Mouse (Mus musculus) liver, adult 2 months (tissue): ENCODE measurements around the gene Dtymk. TPM values are rescaled to one million over a fixed set of nuclear protein-coding genes. Genes with fewer than 3 reads are reported as not detected.
A peak's percentile ranks its signal among the peaks of the same experiment; 100 is the strongest.

Experiments
- DNase-seq: peaks from one replicate; pipeline ENCODE4 v3.0.0-alpha.2; 2011; ENCODE audit warnings: low read depth, low spot score; ENCODE audit errors: extremely low read depth
- H3K27ac ChIP-seq: fragments of 200-500 bp; replicated peaks from 2 replicates; pipeline ENCODE4 v1.5.1; 2012; ENCODE audit warnings: low read depth, mild to moderate bottlenecking, control low read depth, inconsistent platforms, low read length; ENCODE audit not compliant: insufficient read depth
- H3K27me3 ChIP-seq: fragments of 200-500 bp; 2 replicates; pipeline ENCODE4 v1.6.1; 2012; ENCODE audit warnings: mild to moderate bottlenecking, moderate library complexity, low read length, inconsistent platforms; ENCODE audit not compliant: control insufficient read depth, insufficient read depth
- H3K36me3 ChIP-seq: fragments of 200-500 bp; 2 replicates; pipeline ENCODE4 v1.6.1; 2012; ENCODE audit warnings: low read length, inconsistent platforms; ENCODE audit not compliant: control insufficient read depth, insufficient read depth
- H3K4me1 ChIP-seq: fragments of 200-500 bp; 2 replicates; pipeline ENCODE4 v1.6.1; 2011; ENCODE audit warnings: low read length; ENCODE audit not compliant: control insufficient read depth, insufficient read depth
- H3K4me3 ChIP-seq: fragments of 200-500 bp; 2 replicates; pipeline ENCODE4 v1.5.1; 2011; ENCODE audit warnings: low read depth, mild to moderate bottlenecking, control low read depth, low read length, moderate library complexity; ENCODE audit not compliant: insufficient read depth
- H3K79me2 ChIP-seq: fragments of 200-500 bp; 2 replicates; pipeline ENCODE4 v1.6.1; 2012; ENCODE audit warnings: inconsistent platforms, mild to moderate bottlenecking, low read length, moderate library complexity; ENCODE audit not compliant: control insufficient read depth, insufficient read depth
- H3K9ac ChIP-seq: fragments of 200-500 bp; 2 replicates; pipeline ENCODE4 v1.6.1; 2012; ENCODE audit warnings: low read depth, mild to moderate bottlenecking, control low read depth, inconsistent platforms, low read length
- CTCF ChIP-seq: fragments of 200-500 bp; IDR thresholded peaks from 2 replicates; pipeline ENCODE4 v1.5.1; 2011; ENCODE audit warnings: low read depth, low read length, control low read depth
- POLR2A ChIP-seq: fragments of 200-500 bp; IDR thresholded peaks from 2 replicates; pipeline ENCODE4 v1.6.1; 2011; ENCODE audit warnings: low read length, control low read depth; ENCODE audit not compliant: insufficient read depth; ENCODE audit errors: extremely low read depth
- WGBS: fragments of 180-500 bp; shearing (Covaris S2); methylation state at CpG from one replicate; pipeline ENCODE4 v1.1.7; 2018; 5-methylcytosine and 5-hydroxymethylcytosine counted together
- polyA plus RNA-seq: library from polyadenylated mRNA; depleted of rRNA; stranded (reverse); fragments of >200 nt; gene quantifications from 2 replicates; pipeline ENCODE4 v1.2.3, GENCODE M21; 2012
- total RNA-seq: library from RNA; depleted of rRNA; stranded (reverse); fragments of >200 nt; gene quantifications from 2 replicates; pipeline ENCODE4 v1.2.3, GENCODE M21; 2014

Dtymk gene
- total and polyA plus RNA-seq, 2 experiments: 27.7 to 28.4 TPM

DNA sequence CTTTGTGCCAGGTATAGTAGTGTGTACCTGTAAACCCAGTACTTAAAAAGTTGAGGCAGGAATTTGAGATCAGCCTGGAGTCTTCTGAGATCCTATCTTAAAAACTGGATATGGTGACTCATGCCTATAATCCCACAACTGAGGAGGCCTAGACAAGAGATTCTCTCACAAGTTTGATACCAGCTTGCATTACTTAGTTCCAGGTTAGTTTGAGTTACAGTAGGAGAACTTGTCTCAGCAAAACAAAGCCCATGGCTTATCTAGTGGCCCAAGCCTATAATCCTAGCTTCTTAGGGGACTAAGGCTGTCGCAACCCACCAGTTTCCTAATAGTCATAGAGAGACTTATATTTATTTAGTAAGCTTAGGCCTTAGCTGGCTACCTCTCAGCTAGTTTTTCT, 41.7 kb downstream of the Dtymk start:
- Histone ChIP-seq H3K4me1 (peaks cover 9% of the 10 kb centered on the region), H3K4me3 (no peak overlapping the region), H3K27me3 (no peaks in the 10 kb centered on the region), H3K9ac (no peak overlapping the region), H3K27ac (no peak overlapping the region), H3K36me3 (no peaks in the 10 kb centered on the region), H3K79me2 (peaks cover 49% of the 10 kb centered on the region; the same call in 1 of the 2 replicates)
- no peak for DNase-seq
- TF ChIP-seq POLR2A (no peak), CTCF (no peak)
- 96% methylated on average over 1 of the region's 1 CpGs for WGBS

DNA sequence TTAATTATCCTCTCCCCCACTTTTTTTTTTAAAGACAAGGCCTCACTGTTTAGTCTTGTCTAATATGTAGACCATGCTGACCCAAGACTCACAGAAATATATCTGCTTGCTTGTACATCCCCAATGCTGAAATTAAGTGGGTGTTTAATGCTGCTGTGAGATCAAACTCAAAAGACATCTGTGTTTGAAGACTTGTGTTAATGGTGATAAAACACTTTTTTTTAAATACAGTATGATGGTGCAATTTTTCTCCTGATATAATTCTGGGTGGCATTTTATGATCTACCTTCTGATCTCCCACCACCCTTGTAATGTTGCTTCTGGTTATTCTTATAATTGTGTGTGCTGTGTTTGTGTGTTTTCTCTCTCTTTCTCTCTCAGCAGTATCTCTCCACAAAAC, 45.6 kb downstream of the Dtymk start:
- no peak for TF ChIP-seq POLR2A
- no peak for TF ChIP-seq CTCF
- H3K36me3 ChIP-seq: no peaks in the 10 kb centered on the region
- H3K4me1 ChIP-seq: peaks cover 12% of the 10 kb centered on the region
- H3K4me3 ChIP-seq: no peak overlapping the region
- H3K27ac ChIP-seq: no peak overlapping the region
- H3K9ac ChIP-seq: no peak overlapping the region
- no peak for DNase-seq
- H3K27me3 ChIP-seq: no peaks in the 10 kb centered on the region
- peaks cover 37% of the 10 kb centered on the region for H3K79me2 ChIP-seq

DNA sequence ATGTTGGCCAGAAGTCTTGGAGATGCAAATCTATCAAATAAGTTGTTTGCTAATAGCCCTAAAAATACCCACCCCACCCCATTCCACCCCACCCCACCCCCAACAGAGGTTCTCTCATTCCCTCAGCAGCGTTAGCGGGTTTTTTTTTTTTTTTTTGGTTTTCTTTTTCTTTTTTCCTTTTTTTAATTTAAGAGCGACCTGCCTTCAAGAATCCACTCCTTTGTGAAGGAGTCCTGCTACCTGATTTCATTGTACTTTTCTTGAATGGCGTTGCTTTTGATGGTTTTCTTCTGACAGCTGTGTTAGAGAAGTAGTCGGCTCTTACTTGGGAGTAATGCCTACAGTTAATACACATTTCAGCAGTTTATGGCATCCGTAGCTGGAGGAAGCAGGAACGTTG, 46.1 kb downstream of the Dtymk start:
- Histone ChIP-seq H3K27ac (no peak overlapping the region), H3K27me3 (no peaks in the 10 kb centered on the region), H3K36me3 (no peaks in the 10 kb centered on the region), H3K4me3 (peak overlapping the region; percentile 90; the same call in 1 of the 2 replicates), H3K4me1 (peaks cover 12% of the 10 kb centered on the region), H3K9ac (no peak overlapping the region), H3K79me2 (peaks cover 34% of the 10 kb centered on the region)
- 33% methylated on average over 7 of the region's 7 CpGs for WGBS
- no peak for TF ChIP-seq CTCF
- no peak for TF ChIP-seq POLR2A
- no peak for DNase-seq

- H3K27ac ChIP-seq: peak overlapping the region; percentile 65
- TF ChIP-seq CTCF (no peak), POLR2A (no peak)
- WGBS: 0% methylated on average over 13 of the region's 13 CpGs
- peak; percentile 35 for DNase-seq
- H3K36me3 ChIP-seq: no peaks in the 10 kb centered on the region
- H3K27me3 ChIP-seq: no peaks in the 10 kb centered on the region
- peaks cover 12% of the 10 kb centered on the region for H3K4me1 ChIP-seq
- H3K79me2 ChIP-seq: peaks cover 37% of the 10 kb centered on the region
- H3K4me3 ChIP-seq: peak overlapping the region; percentile 90
- peak overlapping the region; percentile 90 for H3K9ac ChIP-seq
Measured at GRCm38 (mm10) chr1:93755291-93755610, 46.5 kb downstream of the Dtymk start.

DNA sequence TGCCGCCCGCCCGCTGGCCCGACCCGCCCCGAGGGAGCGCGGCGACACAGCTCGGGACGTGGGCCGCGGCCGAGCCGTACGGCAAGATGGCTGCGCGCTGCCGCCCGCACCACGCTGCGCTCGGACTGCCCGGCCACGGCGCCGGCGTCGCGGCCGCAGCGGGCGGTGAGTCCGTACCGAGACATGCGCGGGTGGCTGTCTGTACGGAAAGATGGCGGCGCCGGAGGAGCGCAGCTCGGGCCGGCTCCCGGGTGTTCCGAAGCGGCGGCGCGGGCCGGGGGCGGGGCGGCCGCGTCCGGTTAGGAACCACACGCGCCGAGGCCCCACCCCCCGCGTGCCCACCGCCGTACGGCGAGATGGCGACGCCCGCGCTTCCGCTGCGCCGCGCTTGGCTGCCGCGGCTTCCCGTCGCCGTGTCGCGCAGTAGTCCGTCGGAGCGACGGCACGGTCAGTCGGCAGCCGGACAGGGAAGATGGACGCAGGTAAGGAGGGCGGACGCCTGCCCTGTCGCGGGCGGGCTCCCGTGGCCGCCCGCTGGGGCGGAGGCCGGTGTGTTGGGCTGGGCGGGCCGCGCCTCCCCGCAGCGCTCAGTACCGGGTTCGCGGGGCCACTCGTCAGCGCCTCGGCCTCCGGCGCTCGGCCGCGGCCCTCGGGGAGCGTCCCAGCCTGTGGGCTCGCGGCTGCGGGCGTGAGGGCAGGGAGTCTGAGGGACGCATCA, 47.0 kb downstream of the Dtymk start, which contains the start of gene Thap4:
Gene Thap4, minus strand, starts transcription at position 292 of the 718 bp plus-strand sequence.
- H3K79me2 ChIP-seq: peaks cover 35% of the 10 kb centered on the region
- no peaks in the 10 kb centered on the region for H3K36me3 ChIP-seq
- H3K4me1 ChIP-seq: peaks cover 12% of the 10 kb centered on the region
- H3K27ac ChIP-seq: peak within 1 kb of the TSS; percentile 78
- TF ChIP-seq CTCF (no peak), POLR2A (peak; percentile 78)
- peak within 1 kb of the TSS; percentile 90 for H3K9ac ChIP-seq
- under 1% methylated on average over 121 of the region's 121 CpGs for WGBS
- H3K27me3 ChIP-seq: no peaks in the 10 kb centered on the region
- peak within 1 kb of the TSS; percentile 90 for H3K4me3 ChIP-seq
- DNase-seq: peak; percentile 74

GRCm38 (mm10) chr1:93753911-93754572, 47.7 kb downstream of the Dtymk start:
- Histone ChIP-seq H3K4me1 (peaks cover 12% of the 10 kb centered on the region), H3K36me3 (no peaks in the 10 kb centered on the region), H3K79me2 (peaks cover 33% of the 10 kb centered on the region), H3K27ac (peak overlapping the region; percentile 78), H3K27me3 (no peaks in the 10 kb centered on the region), H3K4me3 (peak overlapping the region; percentile 90), H3K9ac (peak overlapping the region; percentile 87)
- no peak for DNase-seq
- no peak for TF ChIP-seq POLR2A
- TF ChIP-seq CTCF: no peak
- WGBS: 1% methylated on average over 59 of the region's 59 CpGs
